Mouse (Mus musculus) cerebellum, adult 2 months (tissue): ENCODE results near the gene Mrs2.

Experiments
- CTCF ChIP-seq: fragments of 200-500 bp; IDR thresholded peaks from 2 replicates; pipeline ENCODE4 v1.5.1; 2011; ENCODE audit warnings: low read depth, mild to moderate bottlenecking, control low read depth, low read length, moderate library complexity, borderline replicate concordance; ENCODE audit not compliant: insufficient read depth
- POLR2A ChIP-seq: fragments of 200-500 bp; IDR thresholded peaks from 2 replicates; pipeline ENCODE4 v1.6.1; 2011; ENCODE audit warnings: low read length, control low read depth, borderline replicate concordance; ENCODE audit not compliant: insufficient read depth

DNA sequence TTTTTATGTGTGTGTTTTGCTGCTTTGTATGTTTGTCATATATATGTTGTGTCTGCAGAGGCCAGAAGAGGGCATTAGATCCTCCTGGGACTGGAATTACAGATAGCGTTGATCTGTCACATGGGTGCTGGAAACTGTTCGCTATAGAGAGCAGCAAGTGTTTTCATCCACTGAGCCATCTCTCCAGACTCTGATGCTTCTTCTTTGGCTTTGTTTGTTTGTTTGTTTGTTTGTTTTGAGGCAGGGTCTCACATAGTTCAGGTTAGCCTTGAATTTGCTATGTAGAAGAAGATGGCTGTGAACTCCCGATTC is 6.9 kb upstream of the Mrs2 start:
- TF ChIP-seq POLR2A (no peak), CTCF (no peak)
